Mouse (Mus musculus): ENCODE data around the gene Rnf103. TPM values are rescaled to one million over a fixed set of nuclear protein-coding genes. Genes with fewer than 3 reads are reported as not detected.

Rnf103 gene
- polyA plus RNA-seq, 1 experiment: 4.5 TPM

DNA sequence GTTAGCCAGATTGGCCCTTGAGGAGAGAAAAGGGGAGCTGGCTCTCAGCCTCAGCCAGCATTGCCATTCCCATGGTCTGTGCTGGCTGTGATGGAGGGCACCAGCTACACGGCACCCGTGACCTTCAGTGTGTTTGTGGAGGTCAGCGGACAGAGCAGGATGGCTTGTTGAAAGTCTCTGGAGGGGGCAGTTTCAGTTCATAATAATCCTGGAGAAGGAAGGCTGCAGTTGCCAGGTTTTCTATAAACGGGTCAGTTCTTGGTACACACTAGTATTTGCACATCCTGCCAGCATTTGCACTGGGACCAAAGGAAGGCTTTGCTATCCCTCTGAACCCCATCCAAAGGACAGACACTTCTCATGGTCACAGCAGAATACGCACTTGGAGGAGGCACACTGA is 8.4 kb upstream of the Rnf103 start:
- TF ChIP-seq USF1 (IDR thresholded peaks at IDR 0.05; ENCODE audit: low read depth): no peak
- no peak for TF ChIP-seq MAX (IDR thresholded peaks at IDR 0.05)
- no peak for TF ChIP-seq FOSL1 (IDR thresholded peaks at IDR 0.05; ENCODE audit: insufficient read depth, low read length, poor library complexity, severe bottlenecking)
- no peak for TF ChIP-seq MYOD1 (IDR thresholded peaks at IDR 0.05; ENCODE audit: control insufficient read depth, insufficient read length, low read depth)
- no peak for TF ChIP-seq CEBPB (IDR thresholded peaks at IDR 0.05; ENCODE audit: low read depth)
- no peak for TF ChIP-seq CTCF (IDR thresholded peaks at IDR 0.05; ENCODE audit: control insufficient read depth, insufficient read depth, insufficient read length)
- no peak for TF ChIP-seq MYOG (IDR thresholded peaks at IDR 0.05; ENCODE audit: control insufficient read depth, extremely low read depth, insufficient read length)

DNA sequence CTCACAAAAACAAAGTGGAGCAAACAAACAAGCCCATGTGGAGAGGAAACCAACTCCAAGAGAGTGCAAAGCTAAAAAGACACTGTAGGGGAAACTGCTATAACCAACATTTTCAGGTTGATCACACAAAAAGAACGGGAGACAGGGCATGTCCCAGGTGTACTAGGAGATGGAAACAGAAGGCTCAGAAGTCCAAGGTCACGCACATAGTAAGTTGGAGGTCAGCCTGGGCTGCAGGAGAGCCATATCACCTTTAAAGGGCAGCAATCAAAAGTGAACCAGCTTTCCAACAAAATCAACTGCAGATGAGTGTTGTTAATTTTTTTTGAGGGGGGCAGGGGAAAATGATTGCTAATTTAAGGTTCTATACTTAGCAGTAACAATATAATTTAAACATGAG is 7.5 kb upstream of the Rnf103 start:
- no peak overlapping the region for H3ac ChIP-seq (ENCODE audit: control insufficient read depth, insufficient read length, low read depth)
- H3K4me3 ChIP-seq (ENCODE audit: insufficient read depth, poor library complexity, severe bottlenecking): no peak overlapping the region
- no peaks in the 10 kb centered on the region for H3K79me2 ChIP-seq (ENCODE audit: control insufficient read depth, insufficient read depth)
- no peaks in the 10 kb centered on the region for H3K79me3 ChIP-seq (ENCODE audit: low read depth)
- TF ChIP-seq USF1 (IDR thresholded peaks at IDR 0.05; ENCODE audit: low read depth) (no peak), MAX (IDR thresholded peaks at IDR 0.05) (no peak), CEBPB (IDR thresholded peaks at IDR 0.05; ENCODE audit: low read depth) (no peak), MYOD1 (IDR thresholded peaks at IDR 0.05; ENCODE audit: control insufficient read depth, insufficient read length, low read depth) (no peak), CTCF (IDR thresholded peaks at IDR 0.05; ENCODE audit: control insufficient read depth, insufficient read depth, insufficient read length) (no peak), MYOG (IDR thresholded peaks at IDR 0.05; ENCODE audit: control insufficient read depth, extremely low read depth, insufficient read length) (no peak), FOSL1 (IDR thresholded peaks at IDR 0.05; ENCODE audit: insufficient read depth, low read length, poor library complexity, severe bottlenecking) (no peak)
- H3K36me3 ChIP-seq (ENCODE audit: control insufficient read depth, insufficient read depth): no peaks in the 10 kb centered on the region
- H3K27me3 ChIP-seq (ENCODE audit: control insufficient read depth, insufficient read depth, insufficient read length): peaks cover 9% of the 10 kb centered on the region

More for the DNA sequence above, 8.4 kb upstream of the Rnf103 start:
- H3K4me3 ChIP-seq (ENCODE audit: insufficient read depth, poor library complexity, severe bottlenecking): no peak overlapping the region
- no peaks in the 10 kb centered on the region for H3K36me3 ChIP-seq (ENCODE audit: control insufficient read depth, insufficient read depth)
- H3K27me3 ChIP-seq (ENCODE audit: control insufficient read depth, insufficient read depth, insufficient read length): peaks cover 9% of the 10 kb centered on the region
- no peaks in the 10 kb centered on the region for H3K79me2 ChIP-seq (ENCODE audit: control insufficient read depth, insufficient read depth)
- H3ac ChIP-seq (ENCODE audit: control insufficient read depth, insufficient read length, low read depth): no peak overlapping the region
- H3K79me3 ChIP-seq (ENCODE audit: low read depth): no peaks in the 10 kb centered on the region

DNA sequence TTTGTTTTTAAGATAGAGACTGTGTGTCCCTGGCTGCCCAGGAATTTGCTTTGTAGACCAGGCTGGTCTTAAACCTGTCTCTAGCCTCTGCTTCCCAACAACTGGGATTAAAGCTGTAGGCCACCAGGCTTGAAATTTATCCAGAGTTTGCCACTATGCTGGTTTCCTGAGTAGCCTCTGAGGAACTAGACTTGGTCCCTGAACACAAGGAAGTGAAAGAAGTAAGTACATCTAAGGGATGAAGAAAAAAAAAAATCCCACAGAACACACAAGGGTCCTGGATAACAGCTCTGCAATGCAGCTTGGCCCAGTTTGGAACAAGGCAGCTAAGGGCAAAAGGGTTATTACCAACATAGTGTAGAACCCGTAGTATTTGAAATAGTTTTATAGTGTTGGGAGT is 6.8 kb upstream of the Rnf103 start:
- Histone ChIP-seq H3K36me3 (ENCODE audit: control insufficient read depth, insufficient read depth) (no peaks in the 10 kb centered on the region), H3ac (ENCODE audit: control insufficient read depth, insufficient read length, low read depth) (no peak overlapping the region), H3K27me3 (ENCODE audit: control insufficient read depth, insufficient read depth, insufficient read length) (peaks cover 9% of the 10 kb centered on the region), H3K79me2 (ENCODE audit: control insufficient read depth, insufficient read depth) (no peaks in the 10 kb centered on the region), H3K79me3 (ENCODE audit: low read depth) (no peaks in the 10 kb centered on the region), H3K4me3 (ENCODE audit: insufficient read depth, poor library complexity, severe bottlenecking) (no peak overlapping the region)
- TF ChIP-seq MYOG (IDR thresholded peaks at IDR 0.05; ENCODE audit: control insufficient read depth, extremely low read depth, insufficient read length) (no peak), MYOD1 (IDR thresholded peaks at IDR 0.05; ENCODE audit: control insufficient read depth, insufficient read length, low read depth) (no peak), CEBPB (IDR thresholded peaks at IDR 0.05; ENCODE audit: low read depth) (no peak), MAX (IDR thresholded peaks at IDR 0.05) (no peak), USF1 (IDR thresholded peaks at IDR 0.05; ENCODE audit: low read depth) (no peak), CTCF (IDR thresholded peaks at IDR 0.05; ENCODE audit: control insufficient read depth, insufficient read depth, insufficient read length) (no peak), FOSL1 (IDR thresholded peaks at IDR 0.05; ENCODE audit: insufficient read depth, low read length, poor library complexity, severe bottlenecking) (no peak)

DNA sequence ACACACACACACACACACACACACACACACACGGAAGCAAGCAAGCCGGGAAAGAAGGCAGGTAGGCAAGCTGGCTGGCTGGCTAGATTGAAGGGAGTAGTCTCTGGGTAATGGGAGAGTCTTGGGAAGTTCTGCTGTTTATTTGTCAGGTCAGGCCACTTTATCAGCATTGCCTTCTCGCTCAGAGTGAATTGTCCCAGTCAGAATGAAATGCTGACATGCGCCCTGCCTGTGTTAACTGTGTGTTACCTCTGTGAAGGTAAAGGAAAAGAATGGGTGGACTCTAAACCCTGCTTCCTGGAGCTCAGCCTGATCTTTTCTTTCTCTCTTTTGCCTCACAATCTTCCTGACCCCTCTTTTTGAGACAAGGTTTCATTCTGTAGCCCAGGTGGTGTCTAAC is 5.7 kb upstream of the Rnf103 start:
- Histone ChIP-seq H3K27me3 (ENCODE audit: control insufficient read depth, insufficient read depth, insufficient read length) (peaks cover 9% of the 10 kb centered on the region), H3K36me3 (ENCODE audit: control insufficient read depth, insufficient read depth) (no peaks in the 10 kb centered on the region), H3ac (ENCODE audit: control insufficient read depth, insufficient read length, low read depth) (no peak overlapping the region), H3K79me2 (ENCODE audit: control insufficient read depth, insufficient read depth) (no peaks in the 10 kb centered on the region), H3K79me3 (ENCODE audit: low read depth) (no peaks in the 10 kb centered on the region), H3K4me3 (ENCODE audit: insufficient read depth, poor library complexity, severe bottlenecking) (no peak overlapping the region)
- TF ChIP-seq FOSL1 (IDR thresholded peaks at IDR 0.05; ENCODE audit: insufficient read depth, low read length, poor library complexity, severe bottlenecking) (no peak), USF1 (IDR thresholded peaks at IDR 0.05; ENCODE audit: low read depth) (no peak), MAX (IDR thresholded peaks at IDR 0.05) (no peak), CEBPB (IDR thresholded peaks at IDR 0.05; ENCODE audit: low read depth) (no peak), CTCF (IDR thresholded peaks at IDR 0.05; ENCODE audit: control insufficient read depth, insufficient read depth, insufficient read length) (no peak), MYOG (IDR thresholded peaks at IDR 0.05; ENCODE audit: control insufficient read depth, extremely low read depth, insufficient read length) (no peak), MYOD1 (IDR thresholded peaks at IDR 0.05; ENCODE audit: control insufficient read depth, insufficient read length, low read depth) (no peak)

DNA sequence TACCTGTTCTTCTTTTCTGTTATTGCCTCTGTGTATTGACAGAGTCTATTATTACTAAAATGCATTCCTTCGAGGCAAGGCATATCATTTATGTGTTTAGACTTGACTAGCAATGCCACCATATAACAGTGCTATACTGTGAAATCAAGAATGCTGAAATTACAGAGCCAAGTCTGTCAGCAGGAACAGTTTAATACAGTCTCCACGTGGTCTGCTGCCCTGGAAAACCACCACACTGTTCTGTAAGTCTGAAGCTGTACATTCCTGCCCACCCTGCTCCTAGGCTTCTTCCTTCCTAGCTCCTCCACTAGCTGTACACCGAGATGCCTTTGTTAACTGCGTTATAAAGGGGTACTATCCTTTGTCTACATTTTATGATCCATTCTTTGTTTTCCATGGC is 1.6 kb upstream of the Rnf103 start:
- peaks cover 3% of the 10 kb centered on the region for H3K79me3 ChIP-seq (ENCODE audit: low read depth)
- no peak overlapping the region for H3K4me3 ChIP-seq (ENCODE audit: insufficient read depth, poor library complexity, severe bottlenecking)
- no peak overlapping the region for H3ac ChIP-seq (ENCODE audit: control insufficient read depth, insufficient read length, low read depth)
- peaks cover 21% of the 10 kb centered on the region for H3K79me2 ChIP-seq (ENCODE audit: control insufficient read depth, insufficient read depth)
- H3K36me3 ChIP-seq (ENCODE audit: control insufficient read depth, insufficient read depth): peaks cover 2% of the 10 kb centered on the region
- H3K27me3 ChIP-seq (ENCODE audit: control insufficient read depth, insufficient read depth, insufficient read length): no peaks in the 10 kb centered on the region
- no peak for TF ChIP-seq CEBPB (IDR thresholded peaks at IDR 0.05; ENCODE audit: low read depth)
- no peak for TF ChIP-seq MYOG (IDR thresholded peaks at IDR 0.05; ENCODE audit: control insufficient read depth, extremely low read depth, insufficient read length)
- no peak for TF ChIP-seq USF1 (IDR thresholded peaks at IDR 0.05; ENCODE audit: low read depth)
- TF ChIP-seq CTCF (IDR thresholded peaks at IDR 0.05; ENCODE audit: control insufficient read depth, insufficient read depth, insufficient read length): no peak
- no peak for TF ChIP-seq FOSL1 (IDR thresholded peaks at IDR 0.05; ENCODE audit: insufficient read depth, low read length, poor library complexity, severe bottlenecking)
